23 mouse cellular contexts compared by ENCODE assay signal in the genomic region with DNA sequence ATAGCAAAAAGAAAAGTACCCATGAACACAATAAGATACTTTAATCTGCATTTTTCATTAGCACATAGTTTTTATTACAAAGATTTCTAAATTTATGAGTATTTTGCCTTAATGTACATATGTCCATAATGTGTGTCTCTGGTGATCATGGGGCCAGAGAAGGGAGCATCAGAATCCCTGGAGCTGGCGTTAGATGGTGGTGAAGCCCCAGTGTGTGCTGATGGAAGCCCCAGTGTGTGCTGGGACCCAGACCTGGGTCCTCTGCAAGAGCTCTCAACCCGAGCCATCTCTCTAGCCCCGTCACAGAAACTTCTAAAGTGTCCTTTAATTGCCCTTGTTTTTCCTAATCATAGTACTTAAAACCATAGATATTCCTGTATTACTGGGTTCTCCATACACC. TPM values are rescaled to one million over a fixed set of nuclear protein-coding genes. Genes with fewer than 3 reads are reported as not detected.
"Had no signal": no experiment of that assay in that cellular context is flagged by ENCODE, and none has a peak within 500 bp of the region (broad histone marks: within the 10 kb centered on the region; RNA-seq: fewer than 3 reads in every experiment).

No protein-coding gene starts in this region.

- H3K27me3 ChIP-seq: heart, embryonic 12.5 days; heart, embryonic 13.5 days; heart, embryonic 15.5 days; hindbrain, embryonic 12.5 days; hindbrain, embryonic 13.5 days; hindbrain, embryonic 15.5 days; intestine, embryonic 15.5 days; kidney, embryonic 15.5 days had no signal

- H3K4me3 ChIP-seq: heart, embryonic 10.5 days; heart, embryonic 12.5 days; heart, embryonic 13.5 days; heart, embryonic 15.5 days; hindbrain, embryonic 10.5 days; hindbrain, embryonic 12.5 days; hindbrain, embryonic 13.5 days; hindbrain, embryonic 15.5 days; intestine, embryonic 15.5 days; kidney, embryonic 15.5 days; layer of hippocampus, adult 2 months; left cerebral cortex, adult 2 months had no signal

- H3K4me1 ChIP-seq: heart, embryonic 10.5 days; heart, embryonic 12.5 days; heart, embryonic 13.5 days; heart, embryonic 15.5 days; hindbrain, embryonic 10.5 days; hindbrain, embryonic 12.5 days; hindbrain, embryonic 15.5 days; intestine, embryonic 15.5 days had no signal

- H3K9ac ChIP-seq: heart, embryonic 12.5 days; heart, embryonic 13.5 days; heart, embryonic 15.5 days; hindbrain, embryonic 12.5 days; hindbrain, embryonic 13.5 days; hindbrain, embryonic 14.5 days; hindbrain, embryonic 15.5 days; intestine, embryonic 15.5 days; kidney, embryonic 15.5 days had no signal

- H3K27ac ChIP-seq: heart, embryonic 10.5 days; heart, embryonic 13.5 days; heart, embryonic 15.5 days; hindbrain, embryonic 10.5 days; hindbrain, embryonic 12.5 days; hindbrain, embryonic 13.5 days; hindbrain, embryonic 14.5 days; hindbrain, embryonic 15.5 days; hindbrain, postnatal 0 days; intestine, embryonic 15.5 days; kidney, embryonic 15.5 days; kidney, postnatal 0 days; layer of hippocampus, adult 2 months; left cerebral cortex, adult 2 months had no signal

- H3K9me3 ChIP-seq: heart, embryonic 10.5 days; heart, embryonic 12.5 days; heart, embryonic 13.5 days; heart, embryonic 15.5 days; hindbrain, embryonic 10.5 days; hindbrain, embryonic 12.5 days; hindbrain, embryonic 13.5 days; hindbrain, embryonic 15.5 days; intestine, embryonic 15.5 days; kidney, embryonic 15.5 days had no signal

- DNase-seq: heart, postnatal 10 days; heart, postnatal 14 days; heart, postnatal 36 days; heart, postnatal 4 days; layer of hippocampus, adult 9-11 months; layer of hippocampus, postnatal 36 days had no signal

RNA-seq across cellular contexts. Expression of gene Agbl2, which starts 43.2 kb away (rescaled TPM):
- total RNA-seq: hematopoietic stem cell, adult 5-6 weeks had no signal
- polyA plus RNA-seq: inflammation-experienced regulatory T-cells, adult 6 months had no signal
